Mouse (Mus musculus) liver, adult (tissue): ENCODE measurements around the gene Mcts2.

Experiments
- GATA4 ChIP-seq: IDR thresholded peaks from 2 replicates; pipeline ENCODE4 v1.6.1; 2014; ENCODE audit warnings: mild to moderate bottlenecking, low read length; ENCODE audit not compliant: insufficient replicate concordance

Gene Mcts2

GRCm38 (mm10) chr2:152704256-152704605, 17.4 kb downstream of the Mcts2 start:
- TF ChIP-seq GATA4 = no peak

- no peak for TF ChIP-seq GATA4
These were observed 18.1 kb downstream of the Mcts2 start for GRCm38 (mm10) chr2:152704811-152705370.

DNA sequence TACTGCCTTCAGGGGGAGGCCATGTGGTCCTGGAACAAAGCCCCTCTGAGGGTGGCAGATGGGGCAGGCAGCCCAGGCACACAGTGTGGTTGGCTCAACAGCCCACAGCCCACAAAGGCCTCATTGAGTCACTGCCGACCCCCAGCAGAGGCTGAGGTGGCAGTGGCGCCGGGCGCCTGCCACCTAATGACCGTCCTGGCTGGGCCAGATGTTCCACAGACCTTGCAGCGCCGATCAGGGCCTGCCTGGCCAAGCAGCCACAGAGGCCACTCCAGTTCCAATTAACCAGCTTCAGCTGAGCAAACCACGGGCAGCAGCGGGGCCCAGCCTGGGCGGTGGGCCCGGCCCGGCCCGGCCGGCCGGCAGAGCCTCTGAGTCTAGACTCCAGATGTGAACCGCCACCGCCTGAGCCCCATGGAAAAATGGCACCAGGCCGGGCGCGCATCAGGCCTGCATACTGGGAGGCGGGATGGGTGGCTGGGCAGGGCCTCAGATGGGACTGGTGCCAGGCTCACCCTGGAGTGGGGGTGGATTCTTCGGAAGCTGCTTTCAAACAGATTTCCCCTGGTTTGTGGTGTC, 19.2 kb downstream of the Mcts2 start:
- TF ChIP-seq GATA4 = no peak

DNA sequence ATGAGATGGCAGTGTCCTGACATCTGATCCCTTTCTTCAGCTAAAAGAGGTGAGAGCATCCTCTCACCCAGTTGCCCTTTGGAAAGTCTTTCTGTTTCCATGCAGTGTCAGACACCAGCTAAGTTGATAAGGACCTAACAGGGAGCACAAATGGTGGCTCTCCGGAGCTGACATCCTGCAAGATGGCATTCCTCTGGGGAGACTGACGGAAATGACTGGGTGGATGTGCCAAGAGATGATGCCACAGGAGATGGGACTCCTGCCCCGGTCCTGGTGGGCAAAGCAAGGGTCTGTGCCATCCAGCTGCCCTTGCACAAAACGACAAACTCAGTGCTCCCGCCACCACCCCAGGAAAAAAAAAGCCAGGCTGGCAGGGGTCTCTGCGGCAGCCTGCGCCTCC, 20.4 kb downstream of the Mcts2 start:
- TF ChIP-seq GATA4 = no peak

- TF ChIP-seq GATA4 = no peak
These were observed 20.8 kb downstream of the Mcts2 start for GRCm38 (mm10) chr2:152707627-152708026.

GRCm38 (mm10) chr2:152709066-152709465, 22.2 kb downstream of the Mcts2 start:
- TF ChIP-seq GATA4 = no peak

- TF ChIP-seq GATA4 = no peak
These were observed 29.5 kb downstream of the Mcts2 start for GRCm38 (mm10) chr2:152716241-152716772.

- TF ChIP-seq GATA4 = no peak
These were observed 30.8 kb downstream of the Mcts2 start for GRCm38 (mm10) chr2:152717652-152718051.

DNA sequence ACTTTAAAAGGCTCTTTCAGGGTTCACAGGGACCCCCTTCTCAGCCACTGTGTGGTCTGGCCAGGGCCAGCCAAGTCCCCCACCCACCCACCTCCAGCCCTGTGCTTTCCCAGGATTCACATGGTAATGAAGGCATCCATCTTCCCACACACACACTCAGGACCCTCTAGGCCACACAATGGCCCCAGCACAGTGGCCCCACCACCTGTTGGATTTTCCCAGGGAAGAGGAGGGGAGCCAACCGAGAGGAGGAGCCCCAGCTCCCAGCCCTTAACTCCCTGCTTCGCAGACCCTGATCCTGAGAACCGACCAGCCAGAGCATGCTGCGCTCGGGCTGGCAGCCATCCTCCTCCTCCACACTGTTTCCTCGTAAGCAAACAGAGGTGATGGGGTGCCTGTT, 31.2 kb downstream of the Mcts2 start:
- no peak for TF ChIP-seq GATA4

DNA sequence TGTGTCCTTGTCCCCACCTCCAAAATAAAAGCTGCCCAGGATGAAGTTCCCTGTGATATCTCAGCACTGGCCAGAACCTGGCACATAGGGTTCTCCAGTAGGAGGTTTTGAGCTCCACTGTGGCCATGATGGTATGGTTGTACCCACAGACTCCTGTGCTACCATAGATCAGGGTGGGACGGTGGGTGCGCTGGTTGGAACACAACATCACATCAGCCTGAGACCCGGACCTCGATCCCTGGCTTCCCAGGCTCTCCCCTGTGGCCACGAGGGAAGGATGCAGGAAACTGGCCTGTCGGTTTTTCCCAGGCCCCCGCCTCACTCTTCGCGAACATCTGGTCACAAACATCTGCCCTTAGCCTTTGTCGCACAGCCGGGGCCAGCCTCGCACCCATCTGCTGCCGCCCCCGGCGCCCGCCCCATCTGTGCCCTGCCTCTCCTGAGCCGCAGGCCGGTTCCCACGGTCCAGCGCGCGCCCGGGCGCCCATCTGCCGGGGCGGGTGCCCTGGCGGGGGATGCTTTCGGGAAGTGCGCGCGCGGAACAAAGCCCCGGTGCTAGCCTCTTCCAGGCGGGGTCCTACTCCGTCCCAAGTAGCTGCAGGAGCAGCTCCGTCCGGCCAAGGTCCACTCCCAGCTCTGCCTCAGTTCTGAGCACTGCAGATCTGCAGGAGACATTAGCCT, 37.0 kb downstream of the Mcts2 start:
- TF ChIP-seq GATA4 = no peak

- TF ChIP-seq GATA4 = no peak
These were observed 37.5 kb downstream of the Mcts2 start for GRCm38 (mm10) chr2:152724332-152724723.

DNA sequence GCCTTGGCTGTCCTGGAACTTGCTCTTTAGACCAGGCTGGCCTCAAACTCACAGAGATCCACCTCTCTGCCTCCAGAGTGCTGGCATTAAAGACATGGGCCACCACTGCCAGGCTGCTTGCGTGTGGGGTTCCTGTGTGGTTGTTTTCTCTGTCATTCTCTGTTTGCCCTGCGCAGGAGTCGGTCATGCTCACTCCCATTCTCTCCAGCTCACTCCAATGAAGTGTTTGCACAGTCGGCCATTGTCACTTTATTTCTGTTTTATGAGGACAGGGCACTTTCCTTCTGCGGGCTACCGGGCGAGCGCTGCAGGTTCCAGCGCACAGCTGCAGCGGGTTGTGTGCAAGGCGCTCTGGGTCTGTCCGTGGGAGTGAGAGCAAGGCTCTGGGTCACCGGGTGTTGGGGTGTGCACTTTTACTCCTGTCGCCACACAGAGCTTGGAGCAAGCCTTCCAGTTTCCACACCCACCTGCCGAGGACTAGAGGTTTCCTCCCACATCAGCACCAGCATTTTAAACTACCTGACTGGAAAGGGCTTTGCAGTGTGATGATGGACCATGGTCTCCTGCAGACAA, 38.4 kb downstream of the Mcts2 start:
- TF ChIP-seq GATA4 = no peak

- no peak for TF ChIP-seq GATA4
These were observed 39.4 kb downstream of the Mcts2 start for GRCm38 (mm10) chr2:152726213-152726612.

- no peak for TF ChIP-seq GATA4
These were observed 40.0 kb downstream of the Mcts2 start for GRCm38 (mm10) chr2:152726751-152727335.

GRCm38 (mm10) chr2:152727795-152728510, 41.1 kb downstream of the Mcts2 start:
- no peak for TF ChIP-seq GATA4
